Mouse (Mus musculus): ENCODE measurements at regions not wholly inside any gene's neighbourhood (a gene's known extent, or its start where the extent isn't known, plus 50 kb on each side); places are given as distances from the start of the nearest gene placed in this dataset.

DNA sequence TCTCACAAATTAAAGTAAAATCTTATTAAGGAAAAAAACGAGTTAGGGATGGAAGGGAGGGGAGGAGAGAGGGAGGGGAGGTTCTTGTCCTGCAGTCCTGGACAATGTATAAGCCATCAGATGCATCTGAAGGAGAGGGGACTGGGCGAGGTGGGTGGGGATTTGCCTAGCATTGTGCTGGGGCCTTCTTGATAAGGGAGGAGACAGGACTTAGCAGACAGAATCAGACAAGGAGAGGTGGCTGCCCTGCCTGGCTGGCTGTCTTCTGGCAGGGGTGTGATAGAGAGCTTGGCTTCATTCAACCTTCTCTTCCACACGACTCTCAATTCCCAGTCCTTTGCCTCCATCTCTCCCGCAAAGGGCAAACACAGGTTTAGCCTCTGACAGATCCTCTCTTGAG lies 318.9 kb downstream of the Gm49356 start:
- no peak for DNase-seq (ENCODE audit: low read depth, low spot score)

DNA sequence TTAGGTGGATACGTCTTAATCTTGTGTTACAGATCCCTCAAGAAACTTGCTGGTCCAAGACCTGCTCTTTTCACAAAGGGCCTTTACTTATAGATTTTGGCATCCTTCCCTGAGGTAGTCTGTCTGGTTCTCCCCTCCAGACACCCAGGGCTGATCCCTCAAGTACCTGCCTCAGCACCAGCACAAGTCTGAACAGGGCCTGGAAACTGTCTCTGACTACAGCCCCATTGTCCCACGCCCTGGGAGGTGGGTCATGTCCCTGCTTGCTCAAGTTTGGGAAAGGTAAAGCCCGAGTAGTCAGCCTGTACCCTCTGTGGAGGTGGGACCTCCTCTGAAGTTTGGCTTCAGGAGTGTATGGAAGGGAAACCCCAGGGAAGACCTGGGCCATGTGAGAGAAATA lies 323.3 kb downstream of the Gm49356 start:
- no peak for DNase-seq (ENCODE audit: low read depth, low spot score)

- DNase-seq (ENCODE audit: low read depth, low spot score): no peak
Observed at GRCm38 (mm10) chr15:59214096-59214495, 325.0 kb downstream of the Gm49356 start.

DNA sequence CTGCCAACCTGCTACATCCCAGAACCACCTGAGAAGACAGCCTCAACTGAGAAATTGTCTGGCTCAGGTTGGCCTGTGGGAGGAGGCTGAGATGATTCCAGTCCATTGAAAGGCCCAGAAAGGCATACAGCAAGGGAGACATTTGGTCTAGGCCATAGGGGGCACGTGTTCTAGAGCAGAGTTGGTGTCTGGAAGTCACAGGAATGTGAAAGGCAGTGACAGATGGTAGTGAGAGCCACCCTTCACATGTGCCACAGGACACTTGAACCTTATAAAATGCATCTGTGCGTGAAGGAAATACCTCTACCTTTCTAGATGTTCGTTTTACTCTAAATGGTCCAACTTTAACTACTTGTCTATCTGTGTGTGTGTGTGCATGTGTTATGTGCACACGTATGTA lies 326.1 kb downstream of the Gm49356 start:
- DNase-seq (ENCODE audit: low read depth, low spot score): no peak

GRCm38 (mm10) chr15:59217481-59217880 lies 328.4 kb downstream of the Gm49356 start:
- no peak for DNase-seq (ENCODE audit: low read depth, low spot score)

- no peak for DNase-seq (ENCODE audit: low read depth, low spot score)
Observed at GRCm38 (mm10) chr15:59218916-59219315, 329.8 kb downstream of the Gm49356 start.

- DNase-seq (ENCODE audit: low read depth, low spot score): no peak
Observed at GRCm38 (mm10) chr15:59225637-59226036, 336.5 kb downstream of the Gm49356 start.

DNA sequence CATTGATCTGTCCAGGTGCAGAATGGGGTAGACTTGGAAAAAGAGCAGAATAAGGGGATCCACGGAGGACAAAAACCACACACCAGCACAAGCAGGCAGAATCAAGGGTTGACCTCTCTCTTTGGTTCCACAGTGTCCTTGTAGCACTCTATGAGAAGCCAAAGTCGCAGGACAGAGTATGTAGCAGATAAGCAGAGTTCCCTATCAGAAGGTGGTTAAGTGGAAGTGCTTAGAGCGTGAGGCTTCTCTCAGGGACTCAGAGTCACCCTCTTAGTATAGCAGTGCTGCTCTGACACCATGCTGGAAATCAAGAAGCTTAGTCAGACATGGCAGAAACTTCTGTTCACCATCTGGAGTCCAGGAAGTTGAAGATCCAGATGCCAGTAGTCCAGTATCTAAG lies 338.2 kb downstream of the Gm49356 start:
- DNase-seq (ENCODE audit: low read depth, low spot score): no peak

DNA sequence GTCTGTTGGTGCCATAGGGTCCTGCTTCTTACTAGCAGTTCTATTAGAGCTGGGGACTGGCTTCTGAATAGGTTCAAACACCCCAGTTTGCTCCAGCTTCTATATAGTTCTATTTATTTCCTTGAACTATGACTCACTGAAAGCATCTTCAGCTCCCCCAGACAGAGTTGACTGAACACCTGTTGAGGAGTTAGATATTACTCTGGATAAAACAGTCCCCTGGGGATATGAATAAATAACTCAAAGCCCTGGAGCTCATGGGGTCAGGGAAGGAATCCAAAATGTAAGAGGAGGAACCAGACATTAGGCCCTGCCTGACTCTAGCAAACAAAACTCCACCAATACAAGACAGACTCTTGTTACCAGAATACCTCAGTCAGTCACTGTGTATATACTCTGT lies 341.4 kb downstream of the Gm49356 start:
- DNase-seq (ENCODE audit: low read depth, low spot score): no peak

DNA sequence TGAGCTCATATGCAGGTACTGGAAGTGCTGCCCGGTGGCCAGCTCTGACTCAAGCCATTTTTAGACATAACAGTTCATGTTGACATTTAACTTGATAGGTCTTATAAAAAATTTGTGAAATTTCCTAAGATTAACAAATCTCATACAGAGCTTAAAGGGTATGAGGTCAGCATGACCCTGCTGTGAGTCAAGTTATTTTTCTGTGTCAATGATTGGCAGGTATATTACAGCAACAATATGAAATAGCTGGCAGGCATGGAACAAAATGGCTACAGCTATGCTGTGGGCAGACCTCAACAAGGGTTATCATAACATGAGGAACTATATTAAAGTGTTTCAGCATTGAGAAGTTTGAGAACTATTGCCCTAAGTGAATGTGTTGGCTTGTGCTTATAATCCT lies 342.6 kb downstream of the Gm49356 start:
- no peak for DNase-seq (ENCODE audit: low read depth, low spot score)

DNA sequence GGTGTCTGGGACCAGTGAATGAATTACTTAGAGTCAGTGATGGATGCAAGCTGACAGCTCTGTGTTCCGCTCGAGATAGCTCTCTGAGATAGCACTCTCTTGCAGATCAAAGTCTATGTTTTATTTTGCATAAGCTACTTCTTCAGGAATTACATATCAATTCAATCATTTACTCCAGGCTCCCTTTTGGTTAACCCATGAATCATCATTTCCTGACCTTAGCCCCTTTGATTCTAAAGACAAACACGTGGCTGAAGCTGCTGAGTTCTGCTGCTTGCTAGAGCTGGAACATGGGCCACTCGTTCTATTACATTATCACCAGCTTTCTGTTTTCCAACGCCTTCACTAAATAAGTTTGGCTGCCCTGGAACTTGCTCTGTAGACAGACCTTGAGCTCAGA lies 343.2 kb downstream of the Gm49356 start:
- DNase-seq (ENCODE audit: low read depth, low spot score): no peak

GRCm38 (mm10) chr15:59237446-59238161 lies 348.5 kb downstream of the Gm49356 start:
- DNase-seq (ENCODE audit: low read depth, low spot score): no peak

DNA sequence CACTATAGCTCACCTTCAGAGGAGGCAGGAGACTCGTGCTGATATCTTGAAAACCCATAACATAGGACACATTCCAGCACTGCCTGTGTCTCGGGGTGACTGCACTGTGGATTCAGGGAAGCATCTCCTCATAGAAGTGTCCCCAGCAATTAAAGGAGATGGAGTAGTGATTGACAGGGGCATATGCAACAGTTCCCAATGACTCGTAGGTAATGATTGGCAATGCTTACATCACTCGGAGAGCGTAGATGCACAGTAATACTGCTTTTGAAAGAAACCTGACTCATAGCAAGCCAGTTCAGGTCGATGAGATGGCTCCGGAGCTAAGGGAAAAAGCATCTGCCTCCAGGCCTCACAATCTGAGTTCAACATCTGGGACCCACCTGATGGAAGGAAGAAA lies 352.7 kb downstream of the Gm49356 start:
- DNase-seq (ENCODE audit: low read depth, low spot score): no peak

DNA sequence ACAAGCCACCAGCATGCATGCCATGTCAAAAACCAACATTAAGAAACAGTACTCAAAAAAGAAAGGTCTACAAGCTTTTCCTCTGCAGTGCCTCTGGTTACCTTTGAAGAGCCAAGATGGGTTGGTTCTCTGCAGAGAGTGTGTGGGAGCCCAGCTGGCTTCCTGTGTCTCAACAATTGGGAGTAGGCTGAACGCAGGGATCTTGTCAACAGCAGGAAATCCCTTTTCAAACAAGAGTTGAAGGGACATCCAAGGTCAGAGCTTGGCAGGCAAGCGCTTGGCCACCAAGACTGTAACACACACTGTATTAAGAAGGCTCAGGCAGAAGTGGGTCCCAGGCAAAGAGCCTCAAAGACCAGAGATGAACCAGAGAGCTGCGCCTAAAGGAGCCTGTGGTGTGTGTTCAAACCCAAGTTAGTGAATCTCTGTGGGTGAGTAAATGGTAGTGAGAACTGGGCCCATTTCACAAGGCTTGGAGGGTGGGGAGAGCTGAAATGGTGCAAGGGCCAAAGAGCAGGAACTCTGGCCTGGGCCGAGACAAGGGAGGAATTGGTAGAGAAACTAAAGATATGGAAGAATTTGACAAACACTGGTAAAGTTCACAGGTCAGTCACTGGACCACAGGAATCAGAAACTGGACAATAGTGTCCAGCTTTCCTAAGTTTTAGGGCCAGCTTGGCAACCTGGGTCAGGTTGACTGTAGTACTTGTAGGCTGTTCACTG lies 357.0 kb downstream of the Gm49356 start:
- no peak for DNase-seq (ENCODE audit: low read depth, low spot score)

DNA sequence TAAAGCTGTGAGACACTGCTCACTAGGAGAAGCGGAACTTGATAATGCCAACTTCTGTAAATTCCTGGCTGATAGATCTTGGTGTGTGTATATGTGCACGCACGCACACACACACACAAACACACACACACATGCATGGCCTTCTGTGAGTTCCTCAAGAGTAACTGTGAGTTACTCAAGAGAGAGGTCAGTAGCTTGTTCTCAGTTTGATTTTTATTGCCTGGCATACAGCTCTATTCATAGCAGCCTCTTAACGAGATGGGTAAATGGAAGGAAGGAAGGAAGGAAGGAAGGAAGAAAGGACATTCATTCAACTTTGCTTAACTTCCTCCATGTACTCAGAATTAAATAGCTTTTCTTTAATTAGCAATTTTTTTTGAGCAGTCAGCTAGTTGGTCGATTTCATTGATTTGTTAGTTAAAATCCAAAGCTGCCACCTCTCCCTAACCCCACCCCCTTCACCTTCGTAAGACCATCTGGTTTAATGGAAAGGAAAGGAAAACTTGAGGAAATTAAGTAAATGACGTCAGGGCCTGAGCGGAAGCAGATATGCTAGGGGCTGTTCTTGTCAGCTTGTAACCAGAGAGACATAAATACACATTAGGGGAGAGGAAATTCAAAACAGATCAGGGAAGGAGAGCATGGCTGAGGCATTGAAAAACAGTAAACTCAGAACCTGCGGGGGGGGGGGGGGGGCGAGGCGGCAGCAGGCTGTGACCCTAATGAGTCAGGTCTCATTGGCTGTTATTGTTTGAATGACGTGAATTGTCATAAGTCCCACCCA lies 359.6 kb downstream of the Gm49356 start:
- DNase-seq (ENCODE audit: low read depth, low spot score): no peak

DNA sequence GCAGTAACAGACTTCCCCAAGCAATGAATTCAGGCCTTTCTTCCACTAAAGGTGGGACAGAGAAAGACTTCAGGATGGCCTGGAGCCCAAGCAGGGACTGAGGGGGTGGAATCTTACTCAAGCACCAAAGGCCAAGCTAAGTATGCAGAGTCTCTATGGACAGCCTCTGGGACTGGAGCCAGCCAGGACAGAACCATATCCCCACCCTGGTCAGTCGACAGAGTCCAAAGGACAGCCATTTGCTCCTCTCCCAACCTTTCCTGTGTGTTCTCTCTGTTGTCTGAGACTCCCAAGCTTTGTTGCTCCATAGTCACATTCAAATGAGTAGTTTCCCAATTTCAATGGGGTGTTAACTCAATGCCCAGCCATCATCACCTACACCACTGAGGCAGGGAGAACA lies 372.3 kb downstream of the Gm49356 start:
- no peak for DNase-seq (ENCODE audit: low read depth, low spot score)

DNA sequence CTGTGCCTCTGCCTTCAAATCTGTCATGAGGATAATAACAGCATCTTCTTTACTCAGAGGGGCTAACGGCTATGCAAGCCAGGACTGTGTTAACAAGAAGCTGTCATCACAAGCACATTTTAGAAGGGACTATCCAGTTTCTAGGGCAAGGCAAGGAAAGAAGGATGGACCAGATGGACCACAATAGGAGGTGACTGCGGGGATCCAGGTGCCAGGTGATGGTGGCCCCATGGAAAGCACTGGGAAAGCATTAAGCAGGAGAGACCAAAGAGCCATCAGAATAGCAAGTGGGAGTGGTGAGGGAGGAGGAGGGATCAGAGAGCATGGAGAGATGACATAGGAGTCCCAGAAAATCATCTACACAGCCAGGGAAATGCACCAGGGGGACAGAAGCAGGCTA lies 373.3 kb downstream of the Gm49356 start:
- DNase-seq (ENCODE audit: low read depth, low spot score): no peak

- DNase-seq (ENCODE audit: low read depth, low spot score): no peak
Observed at GRCm38 (mm10) chr15:59263433-59264328, 374.6 kb downstream of the Gm49356 start.
